Mouse (Mus musculus): ENCODE data around the gene Eif2b3.

DNA sequence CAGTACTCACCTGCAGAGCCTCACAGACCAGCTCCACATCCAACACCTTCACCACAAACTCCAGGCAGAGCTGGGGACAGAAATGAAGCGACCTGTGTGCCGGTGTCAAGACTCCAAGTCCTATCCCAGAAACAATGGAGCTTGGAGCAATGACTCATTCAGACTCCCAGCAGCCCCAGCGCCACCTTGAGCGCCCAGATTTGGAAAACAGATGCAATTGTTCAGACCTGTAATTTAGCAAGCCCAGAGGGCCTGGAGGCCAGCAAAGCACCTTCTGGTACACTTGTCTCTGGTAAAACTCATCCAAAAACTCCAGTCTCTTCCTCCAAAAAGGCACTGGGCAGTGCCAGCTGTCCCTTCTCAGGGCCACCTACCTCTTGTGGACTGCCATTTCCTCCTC lies 103.0 kb downstream of the Eif2b3 start:
- TF ChIP-seq TAL1 (IDR thresholded peaks at IDR 0.05; ENCODE audit: low read length) (no peak), GATA1 (IDR thresholded peaks at IDR 0.05; ENCODE audit: low read length) (no peak)

All from erythroblast, embryonic 14.5 days (primary cell).